Mouse (Mus musculus) G1E (cell line): ENCODE measurements around the gene Retnla. TPM values are rescaled to one million over a fixed set of nuclear protein-coding genes. Genes with fewer than 3 reads are reported as not detected.

Experiments used
- ATAC-seq: 2 replicates; pipeline ENCODE4 v1.8.0; 2016; ENCODE audit warnings: mild to moderate bottlenecking; ENCODE audit not compliant: insufficient number of reproducible peaks, poor library complexity, low FRiP score, severe bottlenecking; ENCODE audit errors: extremely low read depth
- DNase-seq: peaks from one replicate; pipeline ENCODE4 v3.0.0; 2012; ENCODE audit warnings: low spot score
- H3K27me3 ChIP-seq: 2 replicates; pipeline ENCODE4 v1.6.1; 2012; ENCODE audit warnings: mild to moderate bottlenecking, low read length, inconsistent platforms; ENCODE audit not compliant: insufficient read depth
- H3K36me3 ChIP-seq: replicated peaks from 2 replicates; pipeline ENCODE3; 2012; ENCODE audit warnings: mild to moderate bottlenecking, inconsistent platforms
- H3K4me1 ChIP-seq: 2 replicates; pipeline ENCODE4 v1.6.1; 2012; ENCODE audit warnings: low read depth, low read length, inconsistent platforms, mixed read lengths; ENCODE audit not compliant: insufficient read depth
- H3K4me3 ChIP-seq: 2 replicates; pipeline ENCODE4 v1.5.1; 2012; ENCODE audit warnings: low read depth, mild to moderate bottlenecking, inconsistent platforms, low read length, moderate library complexity, mixed read lengths
- H3K9me3 ChIP-seq: replicated peaks from 2 replicates; pipeline ENCODE4 v1.6.1; 2012; ENCODE audit warnings: inconsistent platforms
- CTCF ChIP-seq: IDR thresholded peaks from 2 replicates; pipeline ENCODE4 v1.5.1; 2012; ENCODE audit warnings: low read depth, low read length, inconsistent platforms, mixed read lengths
- GATA1 ChIP-seq: IDR thresholded peaks from 2 replicates; pipeline ENCODE4 v1.6.1; 2012; ENCODE audit warnings: borderline replicate concordance, low read length, inconsistent platforms, mixed read lengths
- GATA2 ChIP-seq: IDR thresholded peaks from 2 replicates; pipeline ENCODE4 v1.6.1; 2012; ENCODE audit warnings: low read depth, low read length, inconsistent platforms, borderline replicate concordance
- POLR2AphosphoS5 ChIP-seq: IDR thresholded peaks from 2 replicates; pipeline ENCODE4 v1.6.1; 2012; ENCODE audit warnings: low read depth, low read length, inconsistent platforms; ENCODE audit not compliant: insufficient replicate concordance
- TAL1 ChIP-seq: conservative IDR thresholded peaks from 2 replicates; pipeline ENCODE4 v1.6.1; 2012; ENCODE audit warnings: low read depth, low read length, inconsistent platforms, mixed read lengths
- polyA plus RNA-seq: library from polyadenylated mRNA; stranded (reverse); fragments of >175 nt; gene quantifications from 2 replicates; pipeline ENCODE4 v1.2.3, GENCODE M21; 2012
- total RNA-seq, 2 experiments: library from RNA; stranded (forward) in 1 of 2; stranded (reverse) in 1 of 2; fragments of 200-1000 nt in 1 of 2; fragments of >200 nt in 1 of 2; fragmentation: Nextera tagmentation in 1 of 2; gene quantifications; 2 replicates each; pipeline ENCODE4 v1.2.3; 2014 to 2017

Retnla gene
- total RNA-seq (2014; fragmentation: Nextera tagmentation) (not detected in 2 replicates), total RNA-seq (2017) (not detected in 2 replicates), polyA plus RNA-seq (not detected in 2 replicates)

DNA sequence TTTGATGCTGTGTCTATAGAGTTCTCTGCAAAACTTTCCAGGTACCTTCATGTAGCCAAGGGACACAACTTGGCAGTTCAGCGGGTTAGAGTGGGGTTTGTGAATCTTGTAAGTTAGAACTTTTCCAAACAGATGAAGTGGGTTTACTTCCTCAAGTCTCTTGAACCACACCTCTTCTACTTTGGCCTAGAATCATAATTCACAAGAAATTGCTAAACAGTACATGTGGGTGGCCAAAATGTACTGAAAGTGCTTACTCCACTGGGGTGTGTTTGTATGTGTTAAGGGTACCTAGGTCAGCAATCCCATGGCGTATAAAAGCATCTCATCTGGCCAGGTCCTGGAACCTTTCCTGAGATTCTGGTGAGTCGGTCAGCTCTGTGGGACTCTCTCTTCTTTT lies at the start of gene Retnla:
Retnla (plus strand) TSS at position 286 of the 400 bp plus-strand sequence.
- Histone ChIP-seq H3K36me3 (no peaks in the 10 kb centered on the region), H3K4me1 (peaks cover 3% of the 10 kb centered on the region), H3K9me3 (no peaks in the 10 kb centered on the region), H3K27me3 (no peaks in the 10 kb centered on the region), H3K4me3 (no peak within 1 kb of the TSS)
- no peak for TF ChIP-seq CTCF
- TF ChIP-seq GATA1: no peak
- no peak for TF ChIP-seq TAL1
- TF ChIP-seq GATA2: no peak
- no peak for TF ChIP-seq POLR2AphosphoS5
- DNase-seq (no peak), ATAC-seq (no peak)

GRCm38 (mm10) chr16:48798285-48798684 lies 44.1 kb upstream of the Retnla start:
- TF ChIP-seq TAL1: no peak
- TF ChIP-seq GATA1: no peak
- TF ChIP-seq GATA2: no peak
- no peak for TF ChIP-seq CTCF
- TF ChIP-seq POLR2AphosphoS5: no peak
- no peaks in the 10 kb centered on the region for H3K9me3 ChIP-seq
- no peak overlapping the region for H3K4me3 ChIP-seq
- peaks cover 4% of the 10 kb centered on the region; the same call in 1 of the 2 replicates for H3K4me1 ChIP-seq
- no peaks in the 10 kb centered on the region for H3K36me3 ChIP-seq
- no peak for DNase-seq
- H3K27me3 ChIP-seq: peaks cover 3% of the 10 kb centered on the region; the same call in 1 of the 2 replicates
- no peak for ATAC-seq

DNA sequence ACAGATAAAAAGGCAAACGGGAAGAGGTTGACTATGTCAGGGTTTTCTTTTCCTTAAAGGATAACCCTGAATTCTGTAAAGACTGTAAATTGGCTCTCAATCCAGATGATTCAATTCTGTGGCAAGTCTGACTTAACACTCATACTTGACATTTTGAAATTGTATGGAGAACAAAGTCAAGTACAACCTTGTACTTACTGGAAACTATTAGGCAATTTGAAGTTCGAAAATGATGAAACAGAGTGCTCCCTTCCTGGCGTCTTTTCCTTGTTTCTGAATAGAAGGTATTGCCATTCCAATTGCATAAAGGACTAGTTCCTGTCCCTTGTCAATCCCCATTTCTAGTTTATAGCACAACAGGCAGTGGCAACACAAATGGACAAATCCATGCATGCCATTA lies 42.9 kb upstream of the Retnla start:
- TF ChIP-seq POLR2AphosphoS5 (no peak), GATA2 (no peak), CTCF (no peak), TAL1 (no peak), GATA1 (no peak)
- no peaks in the 10 kb centered on the region for H3K9me3 ChIP-seq
- ATAC-seq (no peak), DNase-seq (no peak)
- H3K36me3 ChIP-seq: no peaks in the 10 kb centered on the region
- H3K27me3 ChIP-seq: peaks cover 3% of the 10 kb centered on the region; the same call in 1 of the 2 replicates
- peaks cover 2% of the 10 kb centered on the region; the same call in 1 of the 2 replicates for H3K4me1 ChIP-seq
- H3K4me3 ChIP-seq: no peak overlapping the region

DNA sequence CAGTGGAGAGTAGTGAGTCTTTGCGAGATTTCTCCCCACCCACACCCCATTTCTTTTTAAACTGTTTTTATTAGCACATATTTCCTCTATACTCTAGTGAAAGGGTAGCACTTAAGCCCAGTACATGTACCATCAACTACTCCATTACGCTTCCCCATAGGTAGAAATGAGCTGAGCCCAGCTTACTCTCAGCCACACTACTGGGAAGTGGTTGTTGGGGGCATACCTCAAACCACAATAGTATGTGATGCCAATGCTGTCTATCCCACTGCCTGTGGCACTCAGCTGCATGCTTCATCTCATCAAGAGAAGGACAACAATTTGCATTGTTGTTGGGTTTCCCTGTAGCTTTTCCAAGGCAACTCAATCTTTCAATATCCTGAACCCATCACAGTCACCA lies 41.4 kb upstream of the Retnla start:
- H3K36me3 ChIP-seq: no peaks in the 10 kb centered on the region
- no peak for ATAC-seq
- no peak for DNase-seq
- no peak overlapping the region for H3K4me3 ChIP-seq
- TF ChIP-seq GATA1: no peak
- no peak for TF ChIP-seq CTCF
- TF ChIP-seq GATA2: no peak
- TF ChIP-seq POLR2AphosphoS5: no peak
- TF ChIP-seq TAL1: no peak
- no peaks in the 10 kb centered on the region for H3K4me1 ChIP-seq
- H3K27me3 ChIP-seq: peaks cover 3% of the 10 kb centered on the region; the same call in 1 of the 2 replicates
- no peaks in the 10 kb centered on the region for H3K9me3 ChIP-seq

- H3K27me3 ChIP-seq: peaks cover 3% of the 10 kb centered on the region; the same call in 1 of the 2 replicates
- no peak for DNase-seq
- TF ChIP-seq TAL1 (no peak), POLR2AphosphoS5 (no peak), GATA2 (no peak), CTCF (no peak), GATA1 (no peak)
These were observed 36.9 kb upstream of the Retnla start for GRCm38 (mm10) chr16:48805412-48805811.

DNA sequence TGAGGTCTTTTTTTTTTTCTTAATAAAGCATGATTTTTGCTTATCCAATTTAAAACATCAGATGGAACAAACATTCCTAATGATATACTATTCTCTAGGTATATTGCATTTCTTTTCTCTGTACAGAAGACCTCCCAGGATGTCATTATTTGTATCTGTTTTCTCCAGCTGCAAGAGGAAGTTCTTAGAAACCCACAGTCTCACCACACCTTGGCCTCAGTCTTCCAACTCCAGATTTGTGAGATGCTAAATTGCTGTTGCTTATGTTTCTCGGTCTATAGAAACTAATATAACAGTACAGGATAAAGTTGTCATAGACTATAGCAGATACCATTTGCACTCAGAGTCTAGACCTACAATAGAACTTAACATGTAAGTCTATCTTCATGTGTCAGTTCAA lies 35.8 kb upstream of the Retnla start:
- Histone ChIP-seq H3K27me3 (no peaks in the 10 kb centered on the region; the same call in 1 of the 2 replicates), H3K36me3 (no peaks in the 10 kb centered on the region), H3K4me3 (no peak overlapping the region), H3K4me1 (peaks cover 13% of the 10 kb centered on the region), H3K9me3 (no peaks in the 10 kb centered on the region)
- DNase-seq: no peak
- ATAC-seq: no peak
- no peak for TF ChIP-seq CTCF
- no peak for TF ChIP-seq GATA2
- TF ChIP-seq POLR2AphosphoS5: no peak
- no peak for TF ChIP-seq GATA1
- no peak for TF ChIP-seq TAL1

More at GRCm38 (mm10) chr16:48805412-48805811, 36.9 kb upstream of the Retnla start:
- H3K4me3 ChIP-seq: no peak overlapping the region
- peaks cover 12% of the 10 kb centered on the region for H3K4me1 ChIP-seq
- no peaks in the 10 kb centered on the region for H3K9me3 ChIP-seq
- no peaks in the 10 kb centered on the region for H3K36me3 ChIP-seq
- ATAC-seq: no peak

- H3K27me3 ChIP-seq: no peaks in the 10 kb centered on the region; the same call in 1 of the 2 replicates
- ATAC-seq (no peak), DNase-seq (no peak)
- H3K4me3 ChIP-seq: no peak overlapping the region
- H3K4me1 ChIP-seq: peaks cover 18% of the 10 kb centered on the region
- H3K36me3 ChIP-seq: no peaks in the 10 kb centered on the region
- H3K9me3 ChIP-seq: no peaks in the 10 kb centered on the region
- no peak for TF ChIP-seq GATA2
- TF ChIP-seq POLR2AphosphoS5: no peak
- TF ChIP-seq CTCF: no peak
These were observed 33.0 kb upstream of the Retnla start for GRCm38 (mm10) chr16:48809374-48809773.
